Mouse (Mus musculus) layer of hippocampus, adult 9-10 months (tissue): Measurements from ENCODE around the gene Usp54.
"Not testable (repeated sequence)": the region's sequence is repeated elsewhere in the genome, so short reads cannot be mapped to it uniquely, and the experiment has no call there.

Source experiments
- DNase-seq: peaks from one replicate; pipeline ENCODE4 v3.0.0; 2022; ENCODE audit warnings: low spot score

Usp54 gene

DNA sequence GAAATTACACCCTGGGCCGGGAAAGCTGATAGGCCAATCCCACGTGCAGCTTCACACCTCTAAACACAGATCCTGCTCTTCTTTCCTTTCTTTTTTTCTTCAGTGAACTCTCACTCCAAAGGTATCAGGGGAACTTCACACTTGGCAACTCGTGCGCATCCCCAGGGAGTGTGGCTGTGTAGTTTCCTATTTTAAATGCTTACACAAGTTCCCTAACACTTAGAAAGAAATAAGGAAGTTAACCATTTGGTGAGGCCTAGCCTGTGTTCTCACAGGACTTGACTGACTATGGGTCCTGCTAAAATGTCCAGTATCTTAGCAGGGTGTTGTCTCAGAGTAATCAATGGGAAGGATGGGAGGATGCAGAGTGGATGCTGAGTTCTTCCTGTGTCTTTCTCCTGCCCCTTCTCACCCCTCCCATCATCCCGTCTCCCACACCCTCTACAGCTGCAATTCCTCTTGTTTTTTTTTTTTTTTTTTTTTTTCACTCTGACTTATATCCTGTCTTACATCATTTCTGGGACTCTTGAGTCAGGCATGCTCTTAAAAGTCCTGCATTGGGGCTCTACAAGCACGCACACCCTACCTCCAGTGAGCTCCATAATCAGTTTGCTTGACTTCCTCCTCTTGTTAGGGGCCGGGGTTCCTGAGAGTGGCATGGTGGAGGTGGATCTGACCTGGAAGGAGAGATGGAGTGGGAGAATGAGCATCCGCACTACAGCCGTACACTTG, 14.0 kb upstream of the Usp54 start:
- no peak for DNase-seq

DNA sequence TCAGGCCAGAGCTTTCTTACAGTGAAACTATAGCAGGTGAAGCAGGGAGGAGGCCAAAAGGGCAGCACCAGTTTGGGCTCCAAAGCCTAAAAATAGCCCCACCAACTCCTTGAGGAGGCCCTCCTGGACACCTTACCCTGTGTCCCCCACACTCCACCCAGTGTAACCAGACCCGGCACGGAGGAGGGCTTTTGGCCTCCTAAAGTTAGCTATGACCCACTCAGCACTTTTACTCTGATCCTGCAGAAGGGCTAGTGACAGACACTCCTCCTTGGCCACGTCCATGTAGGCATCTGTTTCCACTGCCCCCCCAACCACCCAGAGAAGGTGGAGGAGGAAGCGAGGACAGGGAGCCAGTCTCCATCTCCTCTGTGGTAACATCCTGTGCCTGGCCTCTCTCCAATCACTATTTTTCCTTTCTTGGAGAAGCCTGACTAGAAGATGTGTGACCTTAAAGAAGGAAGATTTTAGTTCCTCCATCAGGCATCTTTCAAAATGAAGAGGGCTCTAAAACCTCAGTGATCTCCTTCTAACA, 10.9 kb upstream of the Usp54 start:
- no peak for DNase-seq

DNA sequence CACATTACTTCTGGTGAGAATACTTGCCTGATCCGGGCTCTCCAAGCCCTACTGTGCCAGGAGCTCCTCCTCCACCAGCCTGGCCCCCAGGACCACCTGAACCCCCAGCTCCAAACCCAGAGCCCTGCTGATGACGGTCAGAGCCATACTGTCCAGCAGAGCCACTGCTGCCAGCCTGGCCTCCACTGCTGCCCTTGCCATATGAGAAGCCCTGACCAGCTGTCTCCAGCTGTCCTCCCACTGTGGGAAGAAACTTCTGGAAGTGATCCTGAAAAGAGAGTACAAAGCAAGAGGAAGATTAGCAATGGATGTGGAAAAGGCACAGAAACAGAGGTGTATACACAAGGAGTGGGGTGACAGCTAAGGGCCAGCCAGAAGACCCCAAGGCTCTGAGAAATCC, 10.1 kb upstream of the Usp54 start:
- no peak for DNase-seq

DNA sequence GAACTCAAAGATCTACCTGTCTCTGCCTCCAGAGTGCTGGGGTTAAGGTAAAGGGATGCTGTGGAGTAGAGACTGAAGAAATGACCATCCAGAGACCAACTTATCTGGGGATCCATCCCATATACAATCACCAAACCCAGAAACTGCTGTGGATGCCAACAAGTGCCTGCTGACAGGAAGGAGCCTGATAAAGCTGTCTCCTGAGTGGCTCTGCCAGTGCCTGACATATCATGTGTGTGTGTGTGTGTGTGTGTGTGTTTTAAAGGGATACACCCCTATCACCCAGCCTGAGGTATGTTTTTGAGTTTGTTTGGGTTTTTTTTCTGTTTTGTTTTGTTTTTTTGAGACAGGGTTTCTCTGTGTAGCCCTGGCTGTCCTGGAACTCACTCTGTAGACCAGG, 5.5 kb upstream of the Usp54 start:
- DNase-seq = no peak

DNA sequence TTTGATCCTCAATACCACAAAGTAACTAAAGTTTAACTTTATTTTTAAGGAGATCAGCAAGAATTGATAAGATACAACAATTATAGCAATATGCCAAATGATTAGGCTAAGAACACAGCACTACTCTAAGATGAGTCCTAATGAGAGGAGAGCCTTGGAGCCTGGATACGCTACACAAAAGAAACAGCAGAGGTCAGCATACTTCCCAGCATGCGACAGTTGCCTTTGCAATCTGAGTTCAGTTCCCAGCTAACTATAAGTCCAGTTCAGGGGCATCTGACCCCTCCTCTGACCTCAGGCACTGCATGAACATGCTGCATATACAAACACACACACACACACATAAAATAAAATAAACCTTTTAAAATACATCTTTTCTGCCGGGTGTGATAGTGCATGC, 4.7 kb upstream of the Usp54 start:
- no peak for DNase-seq

DNA sequence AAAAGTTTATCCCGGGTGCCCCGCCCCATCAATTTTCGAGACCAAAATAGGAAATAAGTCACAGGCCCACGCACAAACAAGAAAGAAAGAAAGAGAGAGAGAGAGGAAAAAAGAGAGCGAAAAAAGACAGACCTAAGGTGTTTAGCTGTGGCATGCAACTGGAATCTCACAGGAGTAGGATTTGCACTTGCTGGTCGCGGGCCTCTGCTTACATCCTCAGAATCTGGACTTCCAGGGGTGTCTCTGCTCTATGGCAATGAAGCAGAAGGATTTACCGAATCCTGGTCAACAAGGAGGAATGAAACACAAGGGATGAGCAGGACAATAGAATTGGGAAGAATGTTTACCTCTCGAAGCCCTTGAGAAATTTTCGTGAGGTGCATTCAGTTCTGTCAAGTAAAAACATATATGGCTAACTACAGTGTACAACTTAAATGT, 594 bp upstream of the Usp54 start:
- DNase-seq = no peak

DNA sequence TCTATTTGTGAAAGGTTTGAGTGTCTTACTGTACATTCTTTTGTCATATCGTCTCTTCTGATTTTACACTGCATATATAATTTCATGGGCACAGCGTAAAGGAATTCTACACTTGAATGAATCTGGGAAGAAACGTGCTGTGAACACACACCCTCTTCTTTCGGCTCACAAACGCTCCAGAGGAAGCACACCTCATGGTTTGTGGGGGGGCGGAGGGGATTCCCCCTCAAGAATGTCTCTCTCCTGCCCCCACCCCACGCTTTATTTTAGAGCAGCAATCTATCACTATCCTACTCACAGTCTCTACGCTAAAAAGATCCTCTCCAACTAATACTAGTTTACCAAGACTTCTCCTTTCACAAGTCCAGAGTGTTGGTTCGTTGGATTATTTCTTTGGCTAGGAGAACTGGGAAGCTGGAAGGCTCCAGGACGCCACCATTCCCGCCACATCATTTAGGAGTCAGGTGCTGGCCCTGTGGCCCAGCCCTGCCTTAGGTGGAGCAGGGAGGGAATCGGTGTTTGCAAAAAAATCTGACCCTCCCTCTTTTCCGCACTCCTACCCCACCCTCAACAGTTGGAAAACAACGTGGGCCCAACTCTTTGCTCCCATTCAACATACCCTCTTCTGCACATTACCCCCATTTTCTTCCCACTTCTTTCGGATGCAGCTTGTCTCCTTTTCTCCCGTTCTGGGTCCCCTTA, 794 bp downstream of the Usp54 start:
- no peak for DNase-seq

DNA sequence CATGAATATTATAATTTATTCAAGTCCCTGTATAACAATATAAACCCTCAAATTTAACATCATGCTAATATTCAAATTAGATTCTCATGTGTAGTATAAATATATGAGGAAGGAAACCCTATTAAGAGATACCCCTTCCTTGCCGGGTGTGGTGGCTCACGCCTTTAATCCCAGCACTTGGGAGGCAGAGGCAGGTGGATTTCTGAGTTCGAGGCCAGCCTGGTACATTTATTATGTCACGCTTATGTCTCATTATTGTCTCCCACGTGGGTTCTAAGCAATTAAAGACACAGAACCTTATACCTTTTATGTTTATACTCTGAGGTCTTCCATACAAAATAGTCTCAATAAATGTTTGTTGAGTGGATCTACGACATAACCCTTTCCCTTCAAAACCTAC, 2.2 kb downstream of the Usp54 start:
- no peak for DNase-seq

DNA sequence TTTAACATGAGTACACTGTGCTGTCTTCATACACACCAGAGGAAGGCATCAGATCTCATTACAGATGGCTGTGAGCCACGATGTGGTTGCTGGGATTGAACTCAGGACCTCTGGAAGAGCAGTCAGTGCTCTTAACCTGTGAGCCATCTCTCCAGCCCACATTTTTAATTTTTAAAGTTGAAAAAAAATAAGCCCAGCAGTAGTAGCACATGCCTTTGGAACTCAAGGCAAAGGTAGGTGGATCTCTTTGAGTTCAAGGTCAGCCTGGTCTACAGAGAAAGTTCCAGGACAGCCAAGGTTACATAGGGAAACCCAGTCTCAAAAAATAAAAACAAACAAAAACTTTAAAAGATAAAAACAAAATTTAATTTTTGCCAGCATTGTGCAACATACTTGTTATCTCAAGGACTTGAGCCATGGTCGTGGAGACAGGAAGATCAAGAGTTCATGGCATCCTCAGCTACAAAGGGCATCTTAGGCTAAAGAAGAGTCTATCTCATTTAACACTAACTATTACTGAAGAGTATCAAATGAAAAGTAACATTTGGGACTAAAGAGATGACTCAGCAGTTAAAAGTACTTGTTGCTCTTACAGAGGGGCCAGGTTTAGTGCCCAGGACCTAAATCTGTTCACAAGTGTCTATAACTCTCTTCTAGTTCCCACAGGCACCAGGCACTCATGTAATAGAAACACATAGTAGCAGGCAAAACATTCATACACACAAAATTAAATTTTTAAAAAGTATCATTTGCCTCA, 2.9 kb downstream of the Usp54 start:
- no peak for DNase-seq

DNA sequence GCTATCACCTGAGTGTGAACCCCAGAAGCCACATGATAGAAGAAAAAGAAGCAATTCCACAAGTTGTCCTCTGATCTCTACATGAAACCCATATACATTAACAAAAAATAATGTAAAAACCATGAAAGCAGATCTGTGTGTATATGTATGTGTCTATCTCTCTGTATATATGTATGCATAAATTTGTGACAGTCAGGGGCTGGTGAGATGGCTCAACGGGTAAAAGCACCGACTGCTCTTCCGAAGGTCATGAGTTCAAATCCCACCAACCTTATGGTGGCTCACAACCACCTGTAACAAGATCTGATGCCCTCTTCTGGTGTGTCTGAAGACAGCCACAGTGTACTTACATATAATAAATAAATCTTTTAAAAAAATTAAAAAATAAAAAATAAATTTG, 3.9 kb downstream of the Usp54 start:
- not testable (repeated sequence) for DNase-seq

DNA sequence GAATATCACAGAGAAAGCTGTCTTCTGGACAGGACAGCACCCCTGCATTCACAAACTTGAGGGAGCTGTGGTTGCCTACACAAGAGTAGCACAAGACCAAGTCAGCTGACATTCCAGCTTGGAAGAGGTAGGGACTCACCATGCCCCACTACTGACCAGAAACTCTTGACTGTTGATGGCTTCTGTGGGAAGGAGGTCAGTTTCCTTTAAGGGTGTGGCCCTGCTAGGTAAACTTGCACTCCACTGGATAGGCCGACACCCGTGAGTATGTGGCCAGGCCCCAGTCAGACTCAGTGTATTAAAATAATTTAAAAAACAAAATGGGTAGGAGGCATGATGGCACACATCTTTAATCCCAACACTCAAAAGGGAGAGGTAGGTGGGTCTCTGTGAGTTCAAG, 5.3 kb downstream of the Usp54 start:
- DNase-seq = no peak

DNA sequence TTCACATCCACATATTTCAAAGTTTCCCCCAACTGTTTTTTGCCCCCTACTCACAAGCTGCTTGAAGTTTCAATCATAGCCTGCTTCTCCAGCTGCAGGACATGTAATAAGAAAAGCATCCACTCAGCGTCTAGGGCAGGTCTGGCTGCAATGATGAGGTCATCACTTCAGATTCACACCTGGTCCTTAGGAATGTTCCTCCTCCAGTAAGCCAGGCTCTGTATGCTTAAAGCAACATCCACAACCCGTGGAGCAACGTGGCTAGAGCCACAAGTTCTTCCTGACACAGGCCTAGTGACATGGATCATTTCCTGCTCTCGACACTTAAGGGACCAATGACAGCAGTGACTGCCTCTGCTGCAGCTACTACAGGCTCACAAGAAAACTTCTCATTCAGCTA, 9.6 kb downstream of the Usp54 start:
- no peak for DNase-seq

DNA sequence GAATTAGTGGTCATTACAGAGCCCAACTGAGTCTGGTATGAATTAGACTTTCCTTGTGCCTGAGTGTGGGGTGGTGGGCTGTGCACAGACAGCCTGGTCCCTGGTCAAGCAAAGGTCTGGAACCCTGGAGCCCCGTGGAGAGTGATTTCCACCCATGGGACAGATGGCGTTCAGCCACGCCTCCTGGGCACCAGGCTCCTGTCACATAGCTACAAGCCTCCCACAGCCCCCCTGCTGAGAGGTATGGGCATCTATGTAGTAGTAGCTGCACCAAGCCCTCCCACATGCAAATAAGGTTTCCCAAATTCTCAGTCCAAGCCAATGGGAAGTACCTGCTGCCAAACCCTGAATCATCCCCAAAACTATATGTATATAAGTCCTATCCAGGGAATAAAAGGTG, 13.9 kb downstream of the Usp54 start:
- no peak for DNase-seq

DNA sequence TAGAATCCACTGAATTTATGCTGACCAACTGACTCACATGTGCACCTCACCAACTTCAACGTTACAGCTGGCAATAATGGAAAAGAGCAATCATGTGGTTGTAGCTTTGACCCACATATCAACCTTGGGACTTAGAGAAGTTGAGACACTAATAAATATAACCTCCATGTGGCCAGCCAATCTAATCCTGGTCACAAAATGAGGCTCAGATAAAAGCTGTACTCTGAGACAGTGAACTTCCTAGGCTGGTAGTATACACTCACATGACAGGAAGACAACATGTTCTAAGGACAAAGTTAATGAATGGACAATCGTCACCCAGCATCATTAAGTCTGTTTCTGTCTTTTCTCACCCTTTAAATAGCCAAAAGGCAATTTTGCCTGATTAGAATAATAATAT, 14.4 kb downstream of the Usp54 start:
- no peak for DNase-seq

DNA sequence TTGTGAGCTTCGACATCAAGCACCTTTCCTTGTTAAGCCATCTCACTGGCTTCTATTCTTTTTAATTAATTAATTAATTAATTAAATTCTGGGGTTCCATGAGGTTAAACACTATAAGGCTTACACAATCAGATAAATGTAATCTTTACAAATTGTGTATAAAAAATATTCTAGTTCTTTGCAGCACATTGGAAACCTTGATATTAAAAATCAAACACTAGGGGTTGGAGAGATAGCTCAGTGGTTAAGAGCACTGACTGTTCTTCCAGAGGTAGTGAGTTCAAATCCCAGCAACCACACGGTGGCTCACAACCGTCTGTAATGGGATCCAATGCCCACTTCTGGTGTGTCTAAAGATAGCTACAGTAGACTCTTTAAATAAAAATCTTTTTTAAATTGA, 18.0 kb downstream of the Usp54 start:
- no peak for DNase-seq

DNA sequence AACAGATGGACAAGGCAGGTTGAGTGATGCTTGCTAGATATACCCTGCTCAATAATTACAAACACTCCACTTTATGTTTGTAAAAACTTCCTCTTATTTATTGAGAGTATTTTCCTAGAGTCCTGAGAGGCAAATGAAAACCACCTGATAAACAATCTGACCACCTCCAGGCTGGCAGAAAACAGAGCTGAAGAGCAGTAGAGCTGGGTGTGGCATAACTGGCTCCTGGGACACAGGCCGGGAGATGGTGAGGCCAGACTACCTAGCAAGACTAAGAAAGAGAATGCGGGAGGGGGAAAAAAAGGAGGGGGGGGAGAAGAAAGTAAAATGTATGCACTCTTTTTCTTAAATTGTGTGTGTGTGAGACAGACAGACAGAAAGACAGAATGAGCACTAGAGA, 18.5 kb downstream of the Usp54 start:
- no peak for DNase-seq

DNA sequence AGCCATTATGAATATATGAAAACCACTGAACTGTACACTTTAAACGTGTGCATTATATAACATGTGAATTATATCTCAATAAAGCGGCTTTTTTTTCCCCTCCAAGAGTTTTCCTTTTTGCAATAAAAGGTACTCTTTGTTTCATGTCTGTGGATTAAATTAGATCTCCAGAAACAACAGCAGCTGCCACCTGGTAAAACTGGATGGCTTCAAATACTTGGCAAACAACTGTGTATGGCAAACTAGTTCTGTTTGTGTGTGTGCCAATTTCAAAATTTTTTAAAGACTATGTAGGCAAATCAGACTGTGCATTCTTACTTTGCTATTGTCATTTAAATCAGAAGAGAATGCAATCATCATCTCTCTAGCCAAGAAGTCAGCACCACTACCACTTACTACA, 19.0 kb downstream of the Usp54 start:
- DNase-seq = peak; percentile 42

DNA sequence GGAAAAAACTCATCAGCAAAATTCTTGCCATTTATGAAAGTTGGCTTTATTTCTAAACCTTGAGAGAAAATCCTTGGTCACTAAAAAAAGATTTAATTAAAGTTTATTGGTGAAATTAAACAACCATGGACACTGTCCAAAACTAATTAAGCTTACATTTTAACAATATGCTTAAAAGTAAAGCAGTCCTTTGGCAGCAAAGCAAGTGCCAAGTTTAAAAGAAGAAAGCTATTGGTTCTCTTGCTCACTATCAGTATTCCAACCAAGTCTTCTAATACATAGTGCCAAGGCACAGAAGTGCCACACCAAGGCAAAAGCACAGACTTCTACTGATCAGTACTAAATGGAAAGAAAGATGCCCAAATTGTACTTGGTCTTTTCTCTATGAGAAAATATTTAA, 21.7 kb downstream of the Usp54 start:
- no peak for DNase-seq

DNA sequence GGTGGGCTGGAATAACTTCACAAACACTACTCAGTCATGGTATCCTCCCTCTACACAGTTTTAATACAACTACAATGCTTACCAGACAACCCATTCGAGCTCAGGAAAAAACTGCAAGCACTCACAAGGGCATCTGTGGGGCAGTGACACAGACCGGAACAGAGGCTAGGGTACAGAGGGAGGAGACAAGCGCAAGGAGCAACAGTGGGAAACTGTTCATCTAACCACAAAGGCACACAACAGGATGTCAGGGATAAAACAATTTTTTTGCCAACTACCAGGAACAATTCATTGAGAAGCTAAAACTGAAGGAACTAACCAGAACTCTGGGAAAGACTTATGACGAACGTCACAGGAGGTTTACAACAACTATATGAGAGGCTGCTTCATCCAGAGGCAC, 22.7 kb downstream of the Usp54 start:
- DNase-seq = no peak

DNA sequence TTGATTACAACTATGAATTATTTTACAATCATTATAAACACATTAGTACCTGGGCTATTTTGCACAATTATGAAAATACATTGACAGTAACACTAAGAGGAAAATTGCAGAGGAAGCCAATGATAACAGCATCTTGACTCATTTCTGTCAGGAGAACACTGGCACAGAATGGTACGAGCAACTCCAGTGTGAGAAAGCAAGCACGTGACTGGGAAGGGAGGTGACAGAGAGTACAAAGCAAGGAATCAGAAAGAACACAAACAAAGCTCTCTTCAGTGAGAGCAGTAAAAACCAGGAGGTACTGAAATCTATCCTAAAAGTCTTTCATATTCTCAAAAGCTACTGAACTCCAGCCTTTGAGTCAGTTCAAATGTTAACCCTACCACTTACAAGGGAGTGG, 24.4 kb downstream of the Usp54 start:
- DNase-seq = peak; percentile 33

DNA sequence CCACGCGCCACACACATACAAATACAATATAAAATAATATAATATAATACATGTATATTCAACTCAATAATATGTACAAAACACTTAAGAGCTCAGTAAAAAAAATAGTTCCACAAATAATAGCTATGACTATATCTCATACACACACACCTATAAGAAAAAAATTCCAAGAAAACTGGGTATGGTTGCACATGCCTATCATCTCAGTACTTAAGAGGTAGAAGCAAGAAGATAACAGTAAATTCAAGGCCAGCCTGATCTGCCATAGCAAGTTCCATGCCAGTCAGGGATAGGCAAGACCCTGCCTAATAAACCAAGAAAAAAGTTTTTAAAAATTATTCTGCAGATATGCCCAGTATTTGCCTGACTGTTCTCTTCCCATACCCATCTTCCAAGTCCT, 25.8 kb downstream of the Usp54 start:
- no peak for DNase-seq

DNA sequence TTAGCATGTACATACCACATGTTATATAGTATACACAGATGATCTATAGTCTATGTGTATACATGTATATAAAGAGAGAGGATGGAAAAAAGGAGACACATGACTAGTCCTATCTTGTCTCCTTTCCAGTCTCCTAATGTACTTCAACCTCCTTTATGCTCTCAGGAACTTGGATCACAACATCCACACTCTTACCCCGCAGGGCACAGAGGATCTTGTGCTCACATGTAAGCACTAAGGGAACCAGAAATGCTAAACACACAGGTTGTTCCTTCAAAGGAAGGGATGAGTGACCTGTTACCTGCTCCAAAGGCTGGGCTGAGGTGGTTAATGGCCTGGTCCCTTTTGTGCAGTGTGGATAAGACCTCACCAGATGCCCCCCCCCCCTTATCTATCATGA, 28.0 kb downstream of the Usp54 start:
- DNase-seq = no peak

DNA sequence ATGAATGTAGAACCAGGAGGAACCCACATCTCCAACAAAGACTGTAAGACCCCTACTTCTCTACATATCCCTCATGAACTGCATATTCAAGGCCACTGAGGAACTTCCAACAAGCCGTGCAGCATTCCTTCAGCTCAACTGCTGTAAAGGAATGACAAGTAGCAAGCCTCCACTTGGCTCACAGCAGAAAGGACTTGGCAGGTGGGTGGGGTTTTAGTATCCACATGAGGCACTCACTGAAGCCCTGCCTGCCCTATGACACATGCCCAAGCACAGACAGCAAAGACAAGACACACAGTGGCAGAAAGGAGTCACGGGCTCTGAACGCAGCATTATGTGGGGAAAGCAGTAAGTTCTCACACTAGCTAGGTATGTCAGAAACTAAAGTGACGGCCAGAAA, 30.7 kb downstream of the Usp54 start:
- DNase-seq = no peak
